Mouse (Mus musculus) heart, postnatal 0 days (tissue): ENCODE measurements at regions not wholly inside any gene's neighbourhood (a gene's known extent, or its start where the extent isn't known, plus 50 kb on each side); places are given as distances from the start of the nearest gene placed in this dataset.

Source experiments
- ATAC-seq: fragments of 200-750 bp; cut with Nextera tagmentation; 2 replicates; pipeline ENCODE4 v1.8.0; 2017; ENCODE audit warnings: low read depth, moderate number of reproducible peaks, moderate library complexity; ENCODE audit not compliant: insufficient read depth
- DNase-seq: peaks from one replicate; pipeline ENCODE4 v3.0.0-alpha.2; 2016; ENCODE audit warnings: low spot score
- H3K27ac ChIP-seq: fragments of 300-500 bp; sonication (generic); 2 replicates; pipeline ENCODE4 v1.5.1; 2014; ENCODE audit warnings: low read depth, mild to moderate bottlenecking
- H3K27me3 ChIP-seq: fragments of 300-500 bp; sonication (generic); 2 replicates; pipeline ENCODE4 v1.6.1; 2014; ENCODE audit warnings: low read length, mixed read lengths; ENCODE audit not compliant: control insufficient read depth, insufficient read depth
- H3K36me3 ChIP-seq: fragments of 300-500 bp; sonication (generic); replicated peaks from 2 replicates; pipeline ENCODE4 v1.6.1; 2014; ENCODE audit warnings: low read length, mixed read lengths; ENCODE audit not compliant: control insufficient read depth, insufficient read depth
- H3K4me1 ChIP-seq: fragments of 300-500 bp; sonication (generic); 2 replicates; pipeline ENCODE4 v1.6.1; 2014; ENCODE audit warnings: antibody characterized with exemption; ENCODE audit not compliant: control insufficient read depth, insufficient read depth
- H3K4me2 ChIP-seq: fragments of 300-500 bp; sonication (generic); 2 replicates; pipeline ENCODE4 v1.6.1; 2014; ENCODE audit warnings: low read depth, mild to moderate bottlenecking, low read length, moderate library complexity
- H3K4me3 ChIP-seq: fragments of 300-500 bp; sonication (generic); 2 replicates; pipeline ENCODE4 v1.5.1; 2014; ENCODE audit warnings: low read depth, low read length
- H3K9ac ChIP-seq: fragments of 300-500 bp; sonication (generic); replicated peaks from 2 replicates; pipeline ENCODE4 v1.6.1; 2014; ENCODE audit warnings: low read depth, low read length, mixed read lengths
- H3K9me3 ChIP-seq: fragments of 300-500 bp; sonication (generic); replicated peaks from 2 replicates; pipeline ENCODE4 v1.6.1; 2016; ENCODE audit warnings: low read length; ENCODE audit not compliant: control insufficient read depth
- CTCF ChIP-seq: IDR thresholded peaks from 2 replicates; pipeline ENCODE4 v1.5.1; 2016; ENCODE audit warnings: antibody characterized with exemption, control low read depth, low read depth
- EP300 ChIP-seq: IDR thresholded peaks from 2 replicates; pipeline ENCODE4 v1.6.1; 2016; ENCODE audit warnings: antibody characterized with exemption, low read depth
- WGBS: fragments of 180-500 bp; shearing (Covaris S2); extraction: QIAGEN DNeasy Blood & Tissue Kit; methylation state at CpG from one replicate; pipeline ENCODE4 v1.1.7; 2014; 5-methylcytosine and 5-hydroxymethylcytosine counted together

GRCm38 (mm10) chr8:76633086-76633485 is 266.2 kb upstream of the Nr3c2 start:
- Histone ChIP-seq H3K27ac (no peak overlapping the region), H3K4me1 (no peaks in the 10 kb centered on the region), H3K9me3 (no peaks in the 10 kb centered on the region), H3K4me3 (no peak overlapping the region), H3K36me3 (no peaks in the 10 kb centered on the region), H3K4me2 (no peak overlapping the region), H3K9ac (no peak overlapping the region), H3K27me3 (no peaks in the 10 kb centered on the region)
- TF ChIP-seq EP300 (no peak), CTCF (no peak)
- 63% methylated on average over 1 of the region's 1 CpGs for WGBS
- DNase-seq = no peak
- no peak for ATAC-seq
